ENCODE assay signal across 8 mouse cellular contexts in genomic region chr8:94485882-94486281, GRCm38 (mm10). TPM values are rescaled to one million over a fixed set of nuclear protein-coding genes. Genes with fewer than 3 reads are reported as not detected.
A peak's percentile ranks its signal among the peaks of the same experiment; 100 is the strongest.
DNase-seq lines count a peak whose midpoint lies in the region; ATAC-seq lines count a peak whose summit lies in the region.

No protein-coding gene starts in this region.

- no peaks in the 10 kb centered on the region for H3K36me3 ChIP-seq in heart, embryonic 12.5 days
- no peaks in the 10 kb centered on the region for H3K36me3 ChIP-seq in midbrain, embryonic 14.5 days (ENCODE audit: control insufficient read depth, insufficient read depth, low read length)

- H3K4me3 ChIP-seq in heart, embryonic 12.5 days, result no peak overlapping the region
- H3K4me3 ChIP-seq in midbrain, embryonic 14.5 days (replicated peaks; ENCODE audit: low read depth, low read length), result no peak overlapping the region

- DNase-seq in heart, adult 8-10 months (ENCODE audit: low spot score), result peak; percentile 71
- DNase-seq in urinary bladder, postnatal 25 days (ENCODE audit: low spot score), result peak; percentile 33
- DNase-seq in urinary bladder, adult 2 months (ENCODE audit: low spot score), result no peak
- DNase-seq in embryo, embryonic 11 days, result peak; percentile 68
- peak; percentile 67 for DNase-seq in kidney, postnatal 14 days
- DNase-seq in midbrain, embryonic 14.5 days, result peak; percentile 67

- H3K9me3 ChIP-seq in heart, embryonic 12.5 days (replicated peaks), result no peaks in the 10 kb centered on the region
- H3K9me3 ChIP-seq in midbrain, embryonic 14.5 days (ENCODE audit: control insufficient read depth, low read length), result no peaks in the 10 kb centered on the region

- no peak overlapping the region for H3K9ac ChIP-seq in heart, embryonic 12.5 days
- no peak overlapping the region for H3K9ac ChIP-seq in midbrain, embryonic 14.5 days (replicated peaks; ENCODE audit: low read length)

- no peak overlapping the region for H3K4me2 ChIP-seq in heart, embryonic 12.5 days
- no peak overlapping the region for H3K4me2 ChIP-seq in midbrain, embryonic 14.5 days (ENCODE audit: low read length)

- no peaks in the 10 kb centered on the region for H3K4me1 ChIP-seq in heart, embryonic 12.5 days (replicated peaks)
- H3K4me1 ChIP-seq in midbrain, embryonic 14.5 days (ENCODE audit: control insufficient read depth, insufficient read depth, low read length), result no peaks in the 10 kb centered on the region

- H3K27ac ChIP-seq in heart, embryonic 12.5 days (ENCODE audit: poor library complexity, severe bottlenecking), result no peak overlapping the region
- no peak overlapping the region for H3K27ac ChIP-seq in midbrain, embryonic 14.5 days (replicated peaks; ENCODE audit: low read depth, low read length)

- H3K27me3 ChIP-seq in heart, embryonic 12.5 days (replicated peaks), result peaks cover 32% of the 10 kb centered on the region
- no peaks in the 10 kb centered on the region for H3K27me3 ChIP-seq in midbrain, embryonic 14.5 days (ENCODE audit: control insufficient read depth, insufficient read depth, low read length)

- no peak for ATAC-seq in heart, embryonic 12.5 days (ENCODE audit: insufficient number of reproducible peaks, low FRiP score)
- no peak for ATAC-seq in midbrain, embryonic 14.5 days (ENCODE audit: low FRiP score, low TSS enrichment)
- no peak for ATAC-seq in megakaryocyte-erythroid progenitor cell, adult 5-6 weeks (replicated peaks; ENCODE audit: low FRiP score, low TSS enrichment, poor library complexity, severe bottlenecking)

- WGBS in heart, embryonic 12.5 days, result 20% methylated on average over 2 of the region's 2 CpGs
- 22% methylated on average over 2 of the region's 2 CpGs for WGBS in midbrain, embryonic 14.5 days

RNA-seq across cellular contexts. Expression of gene Cpne2, which starts 46.9 kb away (rescaled TPM):
- total RNA-seq in heart, adult 8-10 months (2022), result 1 to 10 TPM; 3.7 to 5.0 (median 4.5) TPM
- polyA plus RNA-seq in heart, embryonic 12.5 days (2016; fragmentation: Nextera tagmentation; extraction: Ambion mirVana), result 7.0 and 7.7 TPM in 2 replicates
- 27.6 and 31.4 TPM in 2 replicates for polyA plus RNA-seq in urinary bladder, adult 2 months (2012; rRNA removed)
- polyA plus RNA-seq in midbrain, embryonic 14.5 days (2014; fragmentation: Nextera tagmentation; extraction: Ambion mirVana), result 11.5 and 14.1 TPM in 2 replicates
- 111 and 116 TPM in 2 replicates for total RNA-seq in megakaryocyte-erythroid progenitor cell, adult 5-6 weeks (2014; fragmentation: Nextera tagmentation)
- total RNA-seq in megakaryocyte-erythroid progenitor cell, adult 5-6 weeks (2017), result 78.7 and 81.7 TPM in 2 replicates

RNA-seq across cellular contexts. Expression of gene Nlrc5, which starts 51.7 kb away (rescaled TPM):
- total RNA-seq in heart, adult 8-10 months (2022), result 1 to 10 TPM; 1.7 to 3.1 (median 2.0) TPM
- 0.08 and 0.19 TPM in 2 replicates for polyA plus RNA-seq in heart, embryonic 12.5 days (2016; fragmentation: Nextera tagmentation; extraction: Ambion mirVana)
- 17.1 and 23.3 TPM in 2 replicates for polyA plus RNA-seq in urinary bladder, adult 2 months (2012; rRNA removed)
- 0.32 and 1.2 TPM in 2 replicates for polyA plus RNA-seq in midbrain, embryonic 14.5 days (2014; fragmentation: Nextera tagmentation; extraction: Ambion mirVana)
- total RNA-seq in megakaryocyte-erythroid progenitor cell, adult 5-6 weeks (2014; fragmentation: Nextera tagmentation), result 39.9 and 47.6 TPM in 2 replicates
- 25.4 and 30.9 TPM in 2 replicates for total RNA-seq in megakaryocyte-erythroid progenitor cell, adult 5-6 weeks (2017)
